Mouse (Mus musculus) midbrain, embryonic 10.5 days (tissue): ENCODE data around the gene Strn4. TPM values are rescaled to one million over a fixed set of nuclear protein-coding genes. Genes with fewer than 3 reads are reported as not detected.

Source experiments
- DNase-seq: peaks from one replicate; pipeline ENCODE4 v3.0.0-alpha.2; 2017; ENCODE audit warnings: low spot score
- H3K27ac ChIP-seq: fragments of 300-500 bp; sonication (generic); replicated peaks from 2 replicates; pipeline ENCODE4 v1.5.1; 2016; ENCODE audit warnings: mild to moderate bottlenecking
- H3K27me3 ChIP-seq: fragments of 300-500 bp; sonication (generic); 2 replicates; pipeline ENCODE4 v1.6.1; 2016; ENCODE audit warnings: low read depth, mild to moderate bottlenecking; ENCODE audit not compliant: poor library complexity, severe bottlenecking
- H3K36me3 ChIP-seq: fragments of 300-500 bp; sonication (generic); 2 replicates; pipeline ENCODE4 v1.6.1; 2016; ENCODE audit warnings: mild to moderate bottlenecking, moderate library complexity
- H3K4me1 ChIP-seq: fragments of 300-500 bp; sonication (generic); 2 replicates; pipeline ENCODE4 v1.6.1; 2016
- H3K4me3 ChIP-seq: fragments of 300-500 bp; sonication (generic); 2 replicates; pipeline ENCODE4 v1.5.1; 2016; ENCODE audit warnings: mild to moderate bottlenecking, moderate library complexity
- H3K9me3 ChIP-seq: fragments of 300-500 bp; sonication (generic); replicated peaks from 2 replicates; pipeline ENCODE4 v1.6.1; 2016; ENCODE audit warnings: mild to moderate bottlenecking
- WGBS: fragments of 180-500 bp; shearing (Covaris S2); methylation state at CpG from one replicate; pipeline ENCODE4 v1.1.7; 2016; 5-methylcytosine and 5-hydroxymethylcytosine counted together
- polyA plus RNA-seq: library from polyadenylated mRNA; unstranded; fragments of >200 nt; fragmentation: Nextera tagmentation; extraction: Ambion mirVana; gene quantifications from 2 replicates; pipeline ENCODE4 v1.2.1, GENCODE M21; 2016

Strn4 gene
- polyA plus RNA-seq, 1 experiment from 2014 or later = 108 TPM

DNA sequence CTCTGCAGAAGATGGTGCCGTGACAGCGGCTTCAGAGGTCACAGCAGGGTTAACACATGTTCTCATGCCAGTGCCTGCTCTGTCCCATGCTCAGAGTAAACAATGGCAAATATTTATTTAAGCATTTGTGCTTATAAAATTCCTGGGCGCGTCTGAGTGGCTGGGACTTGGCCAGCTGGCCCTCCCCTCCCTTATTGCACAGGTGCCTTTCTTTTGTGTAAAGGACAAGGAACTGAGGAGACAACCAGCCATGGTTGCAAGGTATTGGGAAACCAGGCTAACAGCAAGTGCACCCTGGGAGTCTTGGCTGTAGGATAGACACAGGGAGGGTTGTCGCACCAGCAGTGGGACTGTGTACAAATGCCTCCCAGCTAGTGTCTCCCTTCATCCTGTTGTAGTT lies 23.4 kb upstream of the Strn4 start:
- no peak for DNase-seq
- Histone ChIP-seq H3K9me3 (no peaks in the 10 kb centered on the region), H3K27me3 (no peaks in the 10 kb centered on the region), H3K4me1 (no peaks in the 10 kb centered on the region), H3K4me3 (no peak overlapping the region), H3K36me3 (peaks cover 97% of the 10 kb centered on the region), H3K27ac (no peak overlapping the region)
- 82% methylated on average over 5 of the region's 5 CpGs for WGBS

DNA sequence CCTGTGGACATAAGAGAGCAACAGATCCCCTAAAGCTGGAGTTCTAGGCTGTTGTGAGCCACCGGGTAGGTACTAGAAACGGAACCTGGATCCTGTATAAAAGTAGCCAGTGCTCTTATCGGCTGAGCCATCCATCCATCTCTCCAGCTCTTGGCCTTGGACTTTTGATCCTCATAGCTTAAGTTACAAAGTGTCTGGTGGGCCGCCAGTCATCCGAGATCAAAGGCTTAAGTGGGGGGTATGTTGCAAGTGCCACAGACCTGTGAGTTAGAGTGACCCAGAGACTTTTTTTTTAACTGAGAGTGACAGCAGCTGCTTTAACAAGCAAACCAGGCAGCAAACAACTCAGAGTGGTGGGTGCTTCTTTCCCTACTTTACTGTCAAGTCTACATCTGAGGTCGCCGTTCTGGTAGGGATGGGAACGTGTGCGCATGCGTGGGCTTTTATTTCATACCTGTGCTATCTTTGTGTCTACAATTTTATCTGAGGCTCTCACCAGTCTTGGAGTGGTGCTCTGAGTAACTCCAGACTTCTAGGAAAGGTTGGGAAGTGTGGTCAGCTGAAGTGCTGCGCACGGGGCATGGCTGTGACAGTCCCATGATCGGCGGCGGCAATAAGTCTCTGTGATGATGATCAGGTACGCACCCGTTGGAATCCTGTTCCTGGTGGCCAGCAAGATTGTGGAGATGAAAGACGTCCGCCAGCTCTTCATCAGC lies 22.5 kb upstream of the Strn4 start:
- no peak for DNase-seq
- Histone ChIP-seq H3K4me1 (no peaks in the 10 kb centered on the region), H3K27ac (no peak overlapping the region), H3K27me3 (no peaks in the 10 kb centered on the region), H3K4me3 (no peak overlapping the region), H3K9me3 (no peaks in the 10 kb centered on the region), H3K36me3 (peaks cover 97% of the 10 kb centered on the region)
- WGBS = 92% methylated on average over 19 of the region's 19 CpGs

DNA sequence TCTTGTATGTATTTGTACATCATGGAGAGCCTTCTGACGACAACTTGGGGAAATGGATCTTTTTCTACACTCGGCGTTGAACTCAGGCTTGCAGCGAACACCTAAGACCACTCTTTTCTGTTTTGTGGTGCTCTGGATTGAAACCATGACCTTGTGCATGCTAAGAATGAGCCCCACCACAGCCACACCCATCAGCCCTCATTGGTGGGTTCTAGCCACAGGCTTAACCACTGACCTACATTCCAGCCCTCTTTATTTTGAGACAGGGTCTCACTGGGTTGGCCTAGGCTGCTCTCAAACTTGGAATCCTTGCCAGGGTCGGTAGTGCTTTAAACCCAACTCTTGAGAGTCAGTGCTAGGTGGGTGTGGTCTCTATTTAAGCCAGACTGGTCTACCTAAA lies 20.8 kb upstream of the Strn4 start:
- Histone ChIP-seq H3K4me1 (no peaks in the 10 kb centered on the region), H3K4me3 (no peak overlapping the region), H3K27me3 (no peaks in the 10 kb centered on the region), H3K9me3 (no peaks in the 10 kb centered on the region), H3K36me3 (peaks cover 94% of the 10 kb centered on the region), H3K27ac (no peak overlapping the region)
- 95% methylated on average over 5 of the region's 5 CpGs for WGBS
- DNase-seq = no peak

DNA sequence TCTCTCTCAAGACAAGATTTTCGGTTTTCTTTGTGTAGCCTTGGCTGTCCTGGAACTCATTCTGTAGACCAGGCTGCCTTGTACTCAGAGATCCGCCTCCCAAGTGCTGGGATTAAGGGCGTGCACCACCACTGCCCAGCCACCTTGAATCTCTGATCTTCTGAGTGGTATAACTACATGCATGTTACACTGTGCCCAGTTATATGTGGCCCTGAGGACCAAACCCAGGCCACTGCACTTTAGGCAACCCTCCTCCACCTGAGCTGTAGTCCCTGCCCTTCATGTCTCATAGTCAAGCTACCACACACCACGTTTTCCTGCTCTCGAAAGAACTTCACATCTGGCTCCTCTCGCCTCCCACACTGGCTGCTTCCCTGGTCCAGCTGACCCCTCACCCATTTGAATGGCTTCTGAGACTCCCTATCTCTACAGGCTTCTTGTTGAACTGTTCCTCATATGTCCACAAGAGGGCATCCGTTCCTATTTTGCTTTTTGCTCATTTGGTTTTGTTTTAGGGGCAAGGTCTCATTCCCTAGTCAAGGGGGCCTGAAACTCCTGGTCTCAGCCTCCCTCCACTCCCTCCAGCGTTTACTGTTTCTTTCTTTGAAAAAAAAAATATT lies 11.2 kb upstream of the Strn4 start:
- Histone ChIP-seq H3K36me3 (peaks cover 34% of the 10 kb centered on the region), H3K9me3 (no peaks in the 10 kb centered on the region; the same call in 1 of the 2 replicates), H3K27ac (no peak overlapping the region), H3K4me1 (no peaks in the 10 kb centered on the region), H3K4me3 (no peak overlapping the region), H3K27me3 (peaks cover 1% of the 10 kb centered on the region; the same call in 1 of the 2 replicates)
- 36% methylated on average over 8 of the region's 8 CpGs for WGBS
- peak; percentile 26 for DNase-seq

DNA sequence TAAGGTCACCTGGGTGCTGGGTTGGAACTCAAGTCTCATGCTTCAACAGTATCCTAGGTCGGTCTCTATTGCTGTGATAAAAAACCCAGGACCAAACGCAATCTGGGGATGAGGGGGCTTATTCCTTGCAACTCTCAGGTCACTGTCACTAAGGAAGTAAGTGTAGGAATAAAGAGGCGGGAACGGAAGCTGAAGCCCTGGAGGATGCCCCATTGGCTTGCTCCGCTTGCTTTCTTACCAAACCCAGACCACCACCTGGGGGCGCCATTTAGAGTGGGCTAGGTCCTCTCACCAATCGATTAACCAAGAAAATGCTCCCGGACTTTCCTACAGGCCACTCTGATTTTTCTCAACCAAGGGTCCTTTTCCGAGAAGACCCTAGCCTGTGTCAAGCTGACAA lies 7.8 kb upstream of the Strn4 start:
- Histone ChIP-seq H3K4me1 (peaks cover 20% of the 10 kb centered on the region), H3K9me3 (no peaks in the 10 kb centered on the region; the same call in 1 of the 2 replicates), H3K36me3 (peaks cover 51% of the 10 kb centered on the region), H3K4me3 (no peak overlapping the region), H3K27ac (no peak overlapping the region), H3K27me3 (peaks cover 35% of the 10 kb centered on the region)
- no peak for DNase-seq
- WGBS = 91% methylated on average over 9 of the region's 9 CpGs

DNA sequence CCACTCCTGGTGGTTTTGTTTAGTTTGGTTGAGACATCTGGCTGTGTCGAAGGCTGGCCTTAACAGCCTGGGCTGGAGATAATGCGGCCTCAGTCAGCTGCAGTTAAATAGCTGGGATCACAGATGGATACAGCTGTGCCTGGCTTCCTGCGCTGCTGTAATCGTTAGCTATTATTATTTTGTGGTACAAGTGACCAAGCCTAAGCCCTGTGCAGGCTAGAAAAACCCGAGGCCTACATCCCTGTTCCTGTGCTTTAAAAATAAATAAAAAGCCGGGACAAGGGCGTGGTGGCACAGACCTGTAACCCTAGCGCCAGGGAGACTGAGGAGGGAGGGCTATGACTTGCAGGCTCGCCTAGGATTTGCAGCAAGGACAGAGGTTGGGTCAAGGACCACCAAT lies 7.0 kb upstream of the Strn4 start:
- WGBS = 88% methylated on average over 9 of the region's 9 CpGs
- no peak for DNase-seq
- H3K27me3 ChIP-seq = peaks cover 42% of the 10 kb centered on the region
- H3K4me3 ChIP-seq = no peak overlapping the region
- peaks cover 58% of the 10 kb centered on the region for H3K36me3 ChIP-seq
- no peaks in the 10 kb centered on the region; the same call in 1 of the 2 replicates for H3K9me3 ChIP-seq
- no peak overlapping the region for H3K27ac ChIP-seq
- H3K4me1 ChIP-seq = peaks cover 20% of the 10 kb centered on the region

DNA sequence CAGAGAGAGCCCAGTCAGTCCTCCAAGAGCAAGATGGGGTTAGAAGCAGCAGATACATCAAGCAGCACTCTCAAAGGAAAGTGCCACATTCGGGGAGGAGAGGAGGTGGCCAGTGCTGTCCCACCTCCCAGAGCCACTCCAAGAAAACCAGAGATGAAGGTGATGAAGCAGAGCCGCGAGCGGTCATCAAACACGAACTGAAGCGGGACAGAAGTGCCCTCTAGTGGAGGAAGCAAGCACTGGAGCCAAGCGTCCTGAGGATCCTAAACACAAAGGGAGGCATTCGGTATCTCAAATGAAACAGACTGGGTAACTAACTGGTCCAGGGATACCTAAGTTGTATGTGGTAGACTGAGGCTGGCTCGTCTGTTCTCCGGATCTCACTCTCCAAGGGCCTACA lies 6.0 kb upstream of the Strn4 start:
- Histone ChIP-seq H3K4me3 (no peak overlapping the region), H3K27me3 (peaks cover 50% of the 10 kb centered on the region), H3K36me3 (peaks cover 69% of the 10 kb centered on the region), H3K9me3 (no peaks in the 10 kb centered on the region; the same call in 1 of the 2 replicates), H3K4me1 (peaks cover 26% of the 10 kb centered on the region), H3K27ac (no peak overlapping the region)
- DNase-seq = peak; percentile 65
- 35% methylated on average over 10 of the region's 10 CpGs for WGBS

DNA sequence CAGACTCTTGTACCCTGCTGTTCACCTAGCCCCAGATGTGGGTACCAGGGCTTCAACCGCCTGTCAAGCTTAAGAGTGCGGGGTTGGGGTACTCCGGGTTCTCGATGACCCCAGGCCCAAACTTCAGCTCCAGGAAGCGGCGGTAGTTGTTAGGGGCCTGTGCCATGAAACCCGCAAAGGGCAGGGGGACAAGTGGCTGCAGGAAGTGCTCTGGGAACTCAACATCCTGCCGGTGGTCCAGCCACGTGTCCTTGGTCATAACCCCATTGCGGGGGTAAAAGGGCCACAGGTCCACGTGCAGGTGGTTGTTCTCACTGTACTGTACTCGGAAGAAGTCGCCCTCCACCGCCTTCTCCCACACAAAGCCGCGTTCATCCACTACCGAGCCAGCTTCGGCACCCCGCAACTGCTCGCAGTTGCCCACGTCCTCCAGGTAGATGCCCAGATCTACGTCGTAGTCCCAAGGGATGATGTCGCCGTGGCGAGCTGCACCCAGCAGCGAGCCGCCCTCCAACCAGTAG lies 5.2 kb upstream of the Strn4 start:
- H3K4me3 ChIP-seq = peak overlapping the region; percentile 55
- H3K36me3 ChIP-seq = peaks cover 69% of the 10 kb centered on the region
- DNase-seq = peak; percentile 22
- peaks cover 50% of the 10 kb centered on the region for H3K27me3 ChIP-seq
- H3K4me1 ChIP-seq = peaks cover 33% of the 10 kb centered on the region
- 50% methylated on average over 28 of the region's 28 CpGs for WGBS
- H3K27ac ChIP-seq = no peak overlapping the region
- no peaks in the 10 kb centered on the region; the same call in 1 of the 2 replicates for H3K9me3 ChIP-seq

DNA sequence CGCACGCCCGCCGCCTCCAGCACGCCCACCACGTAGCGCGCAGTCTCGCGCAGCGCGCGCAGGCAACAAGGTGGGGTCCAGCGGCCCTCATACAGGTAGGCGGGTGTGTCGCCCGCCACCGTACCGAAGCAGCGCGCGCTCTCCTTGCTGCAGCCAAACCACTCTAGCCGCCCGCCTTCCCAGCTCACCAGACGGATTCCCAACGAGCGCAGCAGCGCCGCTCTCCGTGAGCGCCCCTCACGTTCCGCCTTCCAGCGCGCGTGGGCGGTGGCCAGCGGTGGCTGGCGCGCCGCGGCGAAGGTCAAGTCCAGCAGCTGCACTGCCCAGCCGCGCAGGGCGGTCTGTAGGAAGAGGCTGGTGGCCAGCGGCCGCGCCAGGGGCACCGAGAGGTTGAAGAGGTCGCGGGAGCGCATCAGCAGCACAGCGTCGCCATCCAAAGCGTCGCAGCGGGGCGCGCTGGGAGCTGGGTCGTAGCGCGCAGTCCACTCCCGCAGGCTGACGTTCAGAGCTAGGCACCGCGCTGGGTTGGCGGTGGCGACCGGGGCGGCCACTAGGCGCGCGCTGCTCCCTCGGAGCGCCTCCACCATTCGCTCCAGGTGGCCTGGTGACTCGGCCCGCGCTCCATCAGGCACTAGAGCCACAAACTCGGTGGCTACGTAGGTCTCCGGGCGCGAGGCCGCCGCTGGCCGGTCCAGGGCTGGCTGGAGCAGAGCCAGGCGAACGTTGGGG lies 4.6 kb upstream of the Strn4 start:
- Histone ChIP-seq H3K4me1 (peaks cover 39% of the 10 kb centered on the region), H3K4me3 (peak overlapping the region; percentile 55), H3K36me3 (peaks cover 69% of the 10 kb centered on the region), H3K27ac (peak overlapping the region; percentile 67), H3K27me3 (peaks cover 50% of the 10 kb centered on the region), H3K9me3 (no peaks in the 10 kb centered on the region; the same call in 1 of the 2 replicates)
- peak; percentile 67 for DNase-seq
- 3% methylated on average over 90 of the region's 90 CpGs for WGBS

DNA sequence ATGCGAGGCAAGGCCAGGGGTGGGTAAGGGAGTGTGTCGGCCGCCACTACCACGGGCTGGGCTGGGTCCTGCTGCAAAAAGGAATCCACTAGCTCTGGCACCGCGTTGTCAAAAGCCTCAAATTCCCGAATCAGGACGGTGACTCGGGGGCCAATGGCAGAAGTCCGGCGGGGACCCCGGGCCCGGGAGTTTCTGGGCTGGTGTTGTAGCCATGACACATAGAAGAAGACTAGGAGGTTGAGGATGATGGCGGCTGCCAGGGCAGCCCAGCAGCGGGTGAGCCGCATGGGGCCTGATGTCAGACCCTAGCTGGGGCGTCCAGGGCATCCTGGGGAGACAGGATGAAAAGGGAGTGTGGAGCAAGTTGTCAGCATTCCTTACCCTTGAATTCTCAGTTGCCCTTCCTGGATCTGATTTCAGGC lies 4.0 kb upstream of the Strn4 start:
- H3K27ac ChIP-seq = peak overlapping the region; percentile 67; the same call in 1 of the 2 replicates
- H3K36me3 ChIP-seq = peaks cover 65% of the 10 kb centered on the region
- H3K9me3 ChIP-seq = no peaks in the 10 kb centered on the region; the same call in 1 of the 2 replicates
- peaks cover 50% of the 10 kb centered on the region for H3K27me3 ChIP-seq
- WGBS = 7% methylated on average over 17 of the region's 17 CpGs
- H3K4me1 ChIP-seq = peaks cover 40% of the 10 kb centered on the region
- peak overlapping the region; percentile 55 for H3K4me3 ChIP-seq
- no peak for DNase-seq

DNA sequence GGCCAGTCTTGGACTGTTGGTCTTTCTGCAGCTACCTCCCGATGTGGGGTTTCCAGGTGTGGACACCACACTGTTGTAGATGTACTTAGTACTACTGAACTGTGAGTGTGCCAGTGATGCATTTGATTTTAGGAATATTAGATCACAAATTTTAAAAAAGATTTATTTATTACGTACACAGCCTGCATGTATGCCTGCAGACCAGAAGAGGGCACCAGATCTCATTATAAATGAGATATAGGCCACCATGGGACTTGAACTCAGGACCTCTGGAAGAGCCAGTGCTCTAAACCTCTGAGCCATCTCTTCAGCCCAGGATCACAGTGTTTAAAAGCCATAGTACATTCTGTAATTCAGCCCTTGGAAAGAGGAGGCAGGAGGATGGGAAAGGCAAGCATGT lies 3.2 kb upstream of the Strn4 start:
- Histone ChIP-seq H3K4me1 (peaks cover 46% of the 10 kb centered on the region), H3K27ac (no peak overlapping the region), H3K4me3 (no peak overlapping the region), H3K27me3 (peaks cover 50% of the 10 kb centered on the region), H3K36me3 (peaks cover 57% of the 10 kb centered on the region), H3K9me3 (no peaks in the 10 kb centered on the region; the same call in 1 of the 2 replicates)
- WGBS = 83% methylated on average over 2 of the region's 2 CpGs
- no peak for DNase-seq

DNA sequence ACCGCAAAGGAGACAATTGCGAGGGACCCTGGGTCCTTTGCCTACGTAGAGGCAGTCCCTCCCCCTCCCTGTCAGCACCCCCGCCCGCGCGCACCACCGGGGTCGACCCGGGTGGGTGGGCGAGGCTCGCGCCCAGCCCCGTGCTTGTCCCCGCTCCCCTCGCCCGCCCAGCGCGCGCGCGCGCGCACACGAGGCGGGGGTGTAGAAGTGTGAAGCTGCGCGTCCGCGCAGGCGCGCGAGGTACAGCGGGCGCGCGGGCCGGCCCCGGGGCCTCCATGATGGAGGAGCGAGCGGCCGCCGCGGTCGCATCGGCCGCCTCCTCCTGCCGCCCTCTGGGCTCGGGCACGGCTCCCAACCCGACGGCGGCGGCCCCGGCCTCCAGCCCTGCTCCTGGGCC lies 387 bp downstream of the Strn4 start:
- Histone ChIP-seq H3K27ac (peak overlapping the region; percentile 100), H3K27me3 (peaks cover 34% of the 10 kb centered on the region), H3K4me3 (peak overlapping the region; percentile 98), H3K4me1 (peaks cover 74% of the 10 kb centered on the region), H3K36me3 (peaks cover 26% of the 10 kb centered on the region), H3K9me3 (no peaks in the 10 kb centered on the region)
- DNase-seq = peak; percentile 79
- WGBS = 0% methylated on average over 48 of the region's 55 CpGs
